Mouse (Mus musculus): ENCODE data around the gene Car11.

The Car11 gene

GRCm38 (mm10) chr7:45710477-45711191 is 11.0 kb downstream of the Car11 start:
- no peak for DNase-seq (ENCODE audit: low spot score in 2 of 2)

GRCm38 (mm10) chr7:45711316-45712021 is 11.8 kb downstream of the Car11 start:
- DNase-seq (ENCODE audit: low spot score in 2 of 2) = no peak

GRCm38 (mm10) chr7:45712022-45712757 is 12.5 kb downstream of the Car11 start:
- peak in 1 of 2 experiments; percentile 62 for DNase-seq (ENCODE audit: low spot score in 2 of 2)

- DNase-seq (ENCODE audit: low spot score in 2 of 2) = no peak
Measured at GRCm38 (mm10) chr7:45713396-45713795, 13.8 kb downstream of the Car11 start.

GRCm38 (mm10) chr7:45713881-45714520 is 14.4 kb downstream of the Car11 start:
- DNase-seq (ENCODE audit: low spot score in 2 of 2) = no peak

- no peak for DNase-seq (ENCODE audit: low spot score in 2 of 2)
Measured at GRCm38 (mm10) chr7:45714630-45715089, 15.0 kb downstream of the Car11 start.

GRCm38 (mm10) chr7:45715090-45715708 is 15.6 kb downstream of the Car11 start, which contains the start of gene Rpl18:
Gene Rpl18 (plus strand): TSS chr7:45715457.
- DNase-seq (ENCODE audit: low spot score in 2 of 2) = peak; percentile 98

- DNase-seq (ENCODE audit: low spot score in 2 of 2) = no peak
Measured at GRCm38 (mm10) chr7:45715741-45716459, 16.3 kb downstream of the Car11 start.

- no peak for DNase-seq (ENCODE audit: low spot score in 2 of 2)
Measured at GRCm38 (mm10) chr7:45716460-45716857, 16.8 kb downstream of the Car11 start.

- DNase-seq (ENCODE audit: low spot score in 2 of 2) = no peak
Measured at GRCm38 (mm10) chr7:45716952-45717917, 17.6 kb downstream of the Car11 start.

- DNase-seq (ENCODE audit: low spot score in 2 of 2) = peak; percentile 97 to 99
Measured at GRCm38 (mm10) chr7:45717918-45718297, 18.3 kb downstream of the Car11 start, which contains the start of gene Sphk2. Gene Sphk2 (minus strand): TSS chr7:45718002.

- DNase-seq (ENCODE audit: low spot score in 2 of 2) = no peak
Measured at GRCm38 (mm10) chr7:45718331-45718730, 18.7 kb downstream of the Car11 start.

GRCm38 (mm10) chr7:45719180-45719579 is 19.5 kb downstream of the Car11 start:
- DNase-seq (ENCODE audit: low spot score in 2 of 2) = peak in 1 of 2 experiments; percentile 12

- no peak for DNase-seq (ENCODE audit: low spot score in 2 of 2)
Measured at GRCm38 (mm10) chr7:45719738-45720412, 20.2 kb downstream of the Car11 start.

GRCm38 (mm10) chr7:45720413-45721233 is 21.0 kb downstream of the Car11 start, which contains the start of gene Fam83e:
Gene Fam83e (plus strand): TSS chr7:45721212.
- DNase-seq (ENCODE audit: low spot score in 2 of 2) = no peak

- DNase-seq (ENCODE audit: low spot score in 2 of 2) = no peak
Measured at GRCm38 (mm10) chr7:45721234-45721571, 21.6 kb downstream of the Car11 start.

GRCm38 (mm10) chr7:45721642-45722347 is 22.2 kb downstream of the Car11 start:
- no peak for DNase-seq (ENCODE audit: low spot score in 2 of 2)
